Mouse (Mus musculus): Measurements from ENCODE around the gene Mrpl38. TPM values are rescaled to one million over a fixed set of nuclear protein-coding genes. Genes with fewer than 3 reads are reported as not detected.
"Not testable (repeated sequence)": the region's sequence is repeated elsewhere in the genome, so short reads cannot be mapped to it uniquely, and the experiment has no call there.

Gene Mrpl38
- total RNA-seq, 2 experiments from 2014 or later: 51.1 to 56.1 TPM

DNA sequence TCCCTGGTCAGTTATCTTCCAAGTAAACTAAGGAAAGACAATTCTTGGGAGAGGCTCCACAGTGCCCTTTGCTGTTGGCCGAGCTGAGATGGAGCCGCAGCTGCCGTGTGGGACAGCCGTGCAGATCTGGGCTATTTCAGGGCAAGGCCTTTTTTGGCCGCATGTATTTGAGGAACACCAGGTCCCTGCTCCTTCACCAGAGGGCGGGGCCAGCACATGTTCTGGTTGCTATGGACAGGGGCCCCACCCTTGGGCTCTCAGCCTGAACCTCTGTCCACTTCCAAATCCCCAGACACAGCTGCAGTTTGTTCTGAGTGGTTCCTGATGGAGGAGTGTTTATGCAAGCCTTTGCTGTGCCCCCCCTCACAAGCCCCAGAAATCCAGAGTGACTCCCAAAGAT lies 38.3 kb downstream of the Mrpl38 start:
- DNase-seq (ENCODE audit: low spot score in 2 of 2): no peak
- intact Hi-C loops (cut with DNase I): no loop called here

DNA sequence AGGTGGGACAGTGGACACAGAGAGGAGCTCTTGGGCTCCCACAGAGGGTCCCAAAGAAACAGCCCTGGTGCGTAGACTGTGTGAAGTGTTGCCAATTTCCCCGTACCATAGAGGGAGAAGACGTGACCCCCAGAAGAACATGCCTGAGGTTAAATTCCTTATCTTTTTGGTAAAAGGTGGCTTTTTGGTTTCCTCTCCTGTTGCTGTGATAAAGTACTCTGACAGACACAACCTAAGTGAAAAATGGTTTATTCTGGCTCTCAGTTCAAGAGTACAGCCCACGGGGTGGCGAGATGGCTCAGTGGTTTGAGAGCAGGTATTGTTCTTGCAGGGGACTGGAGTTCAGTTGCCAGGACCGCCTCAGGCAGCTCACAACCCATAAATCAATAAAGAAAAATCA lies 39.2 kb downstream of the Mrpl38 start:
- no peak for DNase-seq (ENCODE audit: low spot score in 2 of 2)
- intact Hi-C loops (cut with DNase I): no loop called here

DNA sequence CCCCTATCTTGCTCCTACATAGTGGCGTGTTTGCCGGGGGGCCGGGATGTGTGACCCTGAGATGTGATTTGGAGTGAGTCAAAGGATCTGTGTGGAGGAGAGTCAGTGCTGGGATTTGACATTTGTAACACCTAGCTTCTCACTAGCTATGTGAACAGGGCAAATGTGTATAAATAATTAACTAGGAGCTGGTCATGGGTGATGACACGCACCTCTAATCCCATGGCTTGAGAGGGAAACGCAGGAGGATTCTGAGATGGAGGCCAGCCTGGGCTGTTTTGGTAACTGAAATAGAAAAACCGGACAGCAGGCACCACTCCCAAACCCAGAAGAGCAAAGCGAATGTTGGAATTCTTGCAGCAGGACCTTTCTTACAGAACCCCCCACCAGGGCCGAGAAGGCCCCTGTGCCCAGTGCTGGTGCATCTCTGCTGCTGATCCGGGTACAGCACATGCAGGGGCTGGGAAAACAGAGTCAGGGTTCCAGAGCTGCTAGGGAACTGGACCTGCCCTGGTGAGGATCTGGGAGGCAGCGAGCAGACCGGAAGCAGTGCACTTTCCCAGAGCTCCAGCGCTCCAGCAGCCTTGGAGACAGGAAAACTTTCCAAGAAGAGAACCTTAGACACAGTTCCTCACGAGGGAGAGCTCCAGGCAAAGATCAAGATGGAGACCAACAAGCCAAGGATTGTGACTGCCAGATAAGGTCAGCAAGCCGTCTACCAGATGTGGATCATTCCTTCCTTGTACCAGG lies 39.8 kb downstream of the Mrpl38 start:
- no peak for DNase-seq (ENCODE audit: low spot score in 2 of 2)
- intact Hi-C loops (cut with DNase I): no loop called here

DNA sequence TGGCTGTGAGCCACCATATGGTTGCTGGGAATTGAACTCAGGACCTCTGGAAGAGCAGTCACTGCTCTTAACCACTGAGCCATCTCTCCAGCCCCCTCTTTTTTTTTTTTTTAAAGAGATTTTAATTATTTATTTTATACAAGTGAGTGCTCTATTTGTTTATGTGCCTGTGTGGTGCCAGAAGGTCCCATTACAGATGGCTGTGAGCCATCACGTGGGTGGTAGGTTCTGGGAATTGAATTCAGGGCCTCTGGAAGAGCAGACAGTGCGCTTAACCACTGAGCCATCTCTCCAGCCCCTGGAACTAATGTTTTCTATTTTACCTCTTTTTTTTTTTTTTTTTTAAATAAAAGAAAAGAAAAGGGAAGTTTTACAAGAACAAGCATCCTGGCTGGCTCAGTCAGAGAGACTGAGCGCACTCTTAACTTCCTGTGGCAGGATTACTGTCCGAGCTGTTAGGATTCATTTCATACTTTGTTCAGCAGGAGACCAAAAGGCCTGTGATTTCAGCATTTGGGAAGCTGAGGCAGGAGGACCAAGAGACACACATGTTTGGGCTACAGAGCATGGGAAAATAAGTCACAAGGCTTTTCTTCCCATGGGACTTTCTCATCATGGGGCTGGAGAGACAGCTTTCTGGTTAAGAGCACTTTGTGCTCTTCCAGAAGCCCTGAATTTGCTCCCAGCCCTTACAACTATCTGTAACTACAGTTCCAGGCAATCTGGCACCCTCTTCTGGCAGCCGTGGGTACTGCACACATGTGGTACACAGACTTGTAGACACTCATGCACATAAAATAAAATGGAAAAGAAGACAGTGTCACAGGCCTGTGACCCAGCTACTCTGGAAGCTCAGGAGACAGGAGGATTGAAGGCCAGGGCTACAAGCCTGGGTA lies 42.2 kb downstream of the Mrpl38 start:
- DNase-seq (ENCODE audit: low spot score in 2 of 2): no peak
- intact Hi-C loops (cut with DNase I): no loop called here

DNA sequence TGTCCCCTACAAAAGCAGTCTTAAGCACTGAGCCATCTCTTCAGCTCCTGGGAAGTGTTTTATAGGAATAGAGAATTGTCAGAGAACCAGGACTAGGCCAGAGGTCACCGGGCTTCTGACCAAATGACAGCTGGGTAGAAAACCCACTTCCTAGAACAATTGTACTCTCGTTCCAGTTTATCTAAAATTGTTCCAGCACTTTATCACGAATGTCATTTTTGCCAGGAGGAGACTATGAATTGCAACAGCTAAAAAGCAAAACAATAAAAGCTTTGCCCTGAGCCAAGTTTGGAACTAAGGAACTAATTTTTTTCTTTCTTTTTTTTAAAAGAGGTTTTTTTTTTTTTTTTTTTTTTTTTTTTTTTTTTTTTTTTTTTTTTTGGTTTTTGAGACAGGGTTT lies 43.1 kb downstream of the Mrpl38 start:
- DNase-seq (ENCODE audit: low spot score in 2 of 2): no peak
- intact Hi-C loops (cut with DNase I): no loop called here

DNA sequence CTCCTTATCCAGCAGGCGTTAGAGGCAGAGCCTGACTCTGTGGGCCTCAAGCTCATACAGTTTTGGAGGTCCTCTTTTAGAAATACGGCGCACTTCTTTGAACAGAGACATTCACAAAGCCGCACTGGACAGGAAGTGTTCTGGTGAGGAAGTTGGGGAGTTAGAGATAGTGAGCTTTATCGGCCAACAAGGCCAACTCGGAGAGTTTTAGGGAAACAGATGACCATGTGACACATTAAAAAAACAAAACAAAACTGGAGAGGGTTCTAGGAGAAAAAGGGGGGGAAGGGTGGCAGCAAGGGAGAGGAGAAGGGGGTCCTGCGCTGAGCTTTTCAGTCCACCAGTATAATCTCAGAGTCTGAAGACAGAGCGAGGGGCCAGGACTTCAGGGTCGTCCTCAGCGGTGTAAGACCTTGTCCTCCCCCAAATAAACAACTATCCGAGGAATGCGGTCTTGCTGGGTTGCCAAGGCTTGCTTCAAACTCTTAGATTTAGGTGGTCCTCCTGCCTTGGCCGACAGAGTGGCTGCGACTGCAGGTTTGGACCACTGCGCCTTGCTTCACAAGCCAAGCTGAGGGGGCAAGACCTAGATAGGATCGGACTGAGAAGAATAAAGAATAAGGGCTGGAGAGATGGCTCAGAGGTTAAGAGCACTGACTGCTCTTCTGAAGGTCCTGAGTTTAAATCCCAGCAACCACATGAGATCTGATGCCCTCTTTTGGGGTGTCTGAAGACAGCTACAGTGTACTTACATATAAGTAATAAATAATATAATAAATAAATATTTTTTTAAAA lies 44.7 kb downstream of the Mrpl38 start:
- no peak for DNase-seq (ENCODE audit: low spot score in 2 of 2)
- intact Hi-C loops (cut with DNase I): no loop called here

DNA sequence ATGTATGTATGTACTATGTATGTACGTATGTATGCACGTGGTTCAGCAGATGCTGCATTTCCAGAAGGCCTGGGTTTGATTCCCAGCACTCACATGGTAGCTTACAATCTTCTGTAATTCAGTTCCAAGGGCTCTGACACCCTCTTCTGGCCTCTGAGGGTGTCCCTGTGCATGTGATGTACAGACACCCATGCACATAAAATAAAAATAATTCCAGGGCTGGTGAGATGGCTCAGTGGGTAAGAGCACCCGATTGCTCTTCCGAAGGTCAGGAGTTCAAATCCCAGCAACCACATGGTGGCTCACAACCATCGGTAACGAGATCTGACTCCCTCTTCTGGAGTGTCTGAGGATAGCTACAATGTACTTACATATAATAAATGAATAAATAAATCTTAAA lies 45.7 kb downstream of the Mrpl38 start:
- DNase-seq (ENCODE audit: low spot score in 2 of 2); intact Hi-C loops (cut with DNase I): not testable (repeated sequence)

DNA sequence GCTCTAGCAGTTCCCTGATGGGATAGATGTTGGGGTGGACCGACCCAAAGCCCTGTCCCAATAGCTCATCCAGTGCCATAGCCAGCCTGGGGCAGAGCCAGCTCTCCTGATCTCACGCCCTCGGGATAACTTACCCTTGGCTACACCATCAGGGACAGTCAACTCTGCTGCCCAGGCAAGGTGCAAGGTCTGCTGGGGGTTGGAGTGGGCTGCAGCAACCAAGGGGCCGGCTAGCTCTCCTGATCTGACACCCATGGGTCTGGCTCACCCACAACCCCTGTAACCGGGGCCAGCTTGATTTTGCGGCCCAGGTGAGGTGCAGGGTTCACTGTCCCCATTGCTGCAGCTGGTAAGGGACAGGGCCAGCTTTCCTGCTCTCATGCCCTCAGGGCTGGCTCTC lies 47.1 kb downstream of the Mrpl38 start:
- no peak for DNase-seq (ENCODE audit: low spot score in 2 of 2)
- intact Hi-C loops (cut with DNase I): no loop called here

DNA sequence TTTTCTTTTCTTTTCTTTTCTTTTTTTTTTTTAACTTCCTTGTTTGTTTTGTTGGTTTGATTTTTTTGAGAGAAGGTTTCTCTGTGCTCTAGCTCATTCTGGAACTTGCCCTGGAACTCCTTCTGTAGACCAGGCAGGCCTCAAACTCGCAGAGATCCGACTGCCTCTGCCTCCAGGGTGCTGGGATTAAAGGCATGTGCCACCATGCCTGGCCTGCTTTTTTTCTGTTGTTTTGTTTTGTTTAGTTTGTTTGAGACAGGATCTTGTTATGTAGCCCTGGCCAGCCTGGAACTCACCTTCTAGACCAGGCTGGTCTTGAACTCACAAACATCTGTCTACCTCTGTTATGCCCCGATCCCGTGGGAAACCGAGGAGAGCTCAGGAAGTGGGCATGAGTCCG lies 49.1 kb downstream of the Mrpl38 start:
- no peak for DNase-seq (ENCODE audit: low spot score in 2 of 2)
- intact Hi-C loops (cut with DNase I): loop anchor here (5.0 kb wide), 1 partner anchor 57 kb away; the partner anchor contains the start of gene Unk

DNA sequence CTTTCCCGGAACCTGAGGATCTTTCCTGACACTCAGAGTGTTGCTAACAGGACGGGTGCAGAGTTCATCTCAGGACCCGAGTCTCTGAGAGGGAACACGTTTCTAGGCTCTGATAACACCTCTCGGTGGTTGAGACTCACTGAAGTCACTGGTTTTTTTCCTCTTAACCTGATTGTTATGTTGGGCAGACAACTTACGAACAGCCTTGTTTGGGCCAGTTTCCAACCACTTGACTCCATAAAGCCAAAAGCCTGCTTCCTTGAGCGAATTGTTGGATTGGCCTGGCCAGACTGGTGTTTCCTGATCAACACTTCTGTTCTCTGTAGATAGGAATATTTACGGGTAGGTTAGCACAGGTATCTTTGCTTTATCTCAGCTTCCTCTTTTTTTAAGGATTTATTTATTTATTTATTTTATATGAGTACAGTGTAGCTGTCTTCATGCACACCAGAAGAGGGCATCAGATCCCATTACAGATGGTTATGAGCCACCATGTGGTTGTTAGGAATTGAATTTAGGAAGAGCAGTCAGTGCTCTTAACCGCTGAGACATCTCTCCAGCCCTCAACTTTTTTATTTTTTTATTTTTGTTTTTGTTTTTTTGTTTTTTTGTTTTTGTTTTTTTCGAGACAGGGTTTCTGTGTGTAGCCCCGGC lies 49.8 kb downstream of the Mrpl38 start:
- intact Hi-C loops (cut with DNase I): loop anchor here (5.0 kb wide), 1 partner anchor 57 kb away; the partner anchor contains the start of gene Unk
- DNase-seq (ENCODE audit: low spot score in 2 of 2): no peak

DNA sequence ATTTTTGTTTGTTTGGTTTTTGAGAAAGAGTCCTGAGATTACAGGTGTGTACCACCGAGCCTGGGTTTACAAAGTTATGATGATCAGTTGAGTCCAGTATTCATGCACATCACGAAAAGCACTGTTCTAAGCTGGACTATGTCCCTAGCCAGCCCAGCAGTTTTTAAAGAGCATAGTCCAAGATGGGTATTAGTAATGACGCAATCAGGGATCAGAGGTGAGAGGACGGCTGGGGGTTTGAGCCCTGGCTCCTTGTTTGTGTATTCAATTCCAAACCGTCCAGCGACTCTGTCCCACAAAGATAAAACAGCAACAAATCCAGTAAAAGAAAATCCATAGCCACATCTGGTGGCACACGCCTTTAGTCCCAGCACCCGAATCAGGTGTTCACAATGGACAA lies 50.5 kb downstream of the Mrpl38 start:
- no peak for DNase-seq (ENCODE audit: low spot score in 2 of 2)
- intact Hi-C loops (cut with DNase I): loop anchor here (5.0 kb wide), 1 partner anchor 56 kb away; the partner anchor contains the start of gene Unk

DNA sequence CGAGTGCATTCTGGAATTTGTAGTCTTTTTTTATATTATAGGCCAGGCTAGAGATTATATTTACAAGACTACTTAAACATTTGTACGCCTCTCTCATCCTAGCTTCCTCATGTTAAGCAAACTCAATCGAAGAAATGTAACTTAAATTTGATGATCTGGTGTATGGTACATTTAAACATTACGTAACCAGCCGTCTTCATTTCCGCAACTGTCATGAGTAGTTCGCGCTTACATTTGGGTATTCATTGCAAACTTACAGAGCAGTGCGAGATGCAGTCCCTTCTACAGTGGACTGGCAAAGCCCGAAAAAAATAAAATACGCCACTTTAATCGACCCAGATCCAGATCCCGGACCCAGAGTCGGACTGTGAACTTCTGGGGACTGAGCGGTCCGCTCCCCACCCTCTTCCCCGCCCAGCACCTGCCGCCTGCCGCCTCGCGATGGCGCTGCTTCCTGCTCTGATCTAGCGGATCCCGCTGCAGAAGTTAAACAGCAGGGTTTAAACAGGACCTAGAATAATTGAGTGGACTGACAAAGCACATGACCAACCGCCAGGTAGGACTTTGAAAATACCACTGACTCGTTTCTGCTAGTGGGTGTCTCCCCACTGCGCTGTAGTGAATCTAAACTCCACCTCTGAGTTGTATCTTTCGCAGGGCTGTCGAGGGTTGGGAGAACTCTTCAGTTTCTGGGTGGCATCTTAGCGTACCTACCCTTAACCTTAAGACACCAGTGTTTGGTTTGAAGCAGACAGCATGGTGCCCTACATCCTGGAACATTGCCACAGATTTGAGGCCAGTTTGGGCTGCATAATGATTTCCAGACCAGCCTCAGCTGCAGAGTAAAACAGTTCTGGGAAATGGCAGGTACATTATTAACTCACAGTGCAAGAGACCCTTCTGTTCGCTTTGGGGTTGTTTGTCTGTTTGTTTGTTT lies 51.2 kb downstream of the Mrpl38 start:
- DNase-seq (ENCODE audit: low spot score in 2 of 2): peak; percentile 77 to 85
- intact Hi-C loops (cut with DNase I): loop anchor here (1.0 to 5.0 kb wide), 2 partner anchors 43 to 55 kb away; partner anchors contain the start of gene Unk

DNA sequence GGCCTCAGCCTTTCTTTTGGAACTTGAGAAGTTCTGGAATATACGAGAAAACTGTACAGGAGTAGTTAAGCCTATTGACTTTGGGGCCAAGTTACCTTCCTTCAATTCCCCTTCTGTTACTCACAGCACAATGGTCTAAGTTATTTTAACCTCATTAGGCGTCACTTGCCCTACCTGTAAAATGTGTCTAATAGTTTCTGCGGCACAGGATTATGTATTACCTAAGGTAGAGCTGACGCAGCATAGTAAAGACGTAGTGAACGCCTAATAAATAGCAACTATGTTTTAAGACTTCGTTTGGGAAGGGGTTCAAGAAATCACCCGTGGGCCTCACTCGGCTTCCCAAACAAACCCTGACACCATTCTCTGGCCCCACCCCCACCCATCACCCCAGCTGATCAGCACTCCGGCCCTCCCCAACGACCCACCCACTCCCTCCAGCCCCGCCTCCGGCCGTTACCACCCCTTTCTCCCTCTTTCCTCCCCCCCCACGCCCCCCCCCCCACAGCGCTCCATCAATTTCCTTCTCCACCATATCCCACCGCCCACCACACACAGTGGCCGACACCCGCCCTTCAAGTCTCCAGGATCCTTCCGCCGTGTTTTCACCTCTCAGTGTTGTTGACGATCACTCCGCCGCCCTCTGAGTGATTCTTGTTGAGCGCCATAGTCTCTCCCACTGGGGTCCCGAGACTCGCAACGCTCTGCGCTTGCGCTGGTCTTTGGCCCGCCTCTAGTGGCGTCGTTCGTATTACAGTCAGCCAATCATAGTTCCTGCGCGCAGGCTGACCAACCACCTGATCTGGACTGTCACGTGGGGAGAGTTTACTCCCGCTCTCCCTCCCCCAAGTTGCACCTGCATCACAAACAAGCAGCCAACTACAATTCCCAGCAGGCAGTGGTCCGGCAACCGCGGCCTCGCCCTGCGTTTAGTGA lies 52.1 kb downstream of the Mrpl38 start, which contains the start of gene Wbp2:
TSS of gene Wbp2 (minus strand) at position 738 of the 936 bp plus-strand sequence.
- peak; percentile 98 to 100 for DNase-seq (ENCODE audit: low spot score in 2 of 2)
- intact Hi-C loops (cut with DNase I): loop anchor here (1.0 to 5.0 kb wide), 2 partner anchors 44 to 54 kb away; partner anchors contain the start of gene Unk

DNA sequence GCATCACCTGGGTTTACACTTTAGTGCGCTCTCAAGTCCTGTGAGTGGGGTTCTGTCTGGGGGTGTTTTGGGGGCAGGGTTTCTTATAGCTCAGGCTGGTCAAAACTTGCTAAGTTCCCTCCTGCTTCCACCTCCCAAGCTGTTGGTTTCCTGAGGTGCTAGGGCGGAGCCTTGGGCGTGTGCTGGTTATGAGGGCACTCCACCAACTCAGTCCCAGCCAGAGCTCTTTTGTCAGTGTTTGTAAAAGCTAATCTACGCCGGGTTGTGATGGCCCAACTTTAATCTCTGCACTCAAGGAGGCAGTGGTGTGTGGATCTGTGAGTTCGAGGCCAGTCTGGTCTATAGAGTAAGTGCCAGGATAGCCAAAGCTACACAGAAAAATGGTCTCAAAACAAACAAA lies 54.5 kb downstream of the Mrpl38 start:
- intact Hi-C loops (cut with DNase I): loop anchor here (5.0 kb wide), 1 partner anchor 67 kb away; no protein-coding TSS in a partner anchor
- DNase-seq (ENCODE audit: low spot score in 2 of 2): no peak

DNA sequence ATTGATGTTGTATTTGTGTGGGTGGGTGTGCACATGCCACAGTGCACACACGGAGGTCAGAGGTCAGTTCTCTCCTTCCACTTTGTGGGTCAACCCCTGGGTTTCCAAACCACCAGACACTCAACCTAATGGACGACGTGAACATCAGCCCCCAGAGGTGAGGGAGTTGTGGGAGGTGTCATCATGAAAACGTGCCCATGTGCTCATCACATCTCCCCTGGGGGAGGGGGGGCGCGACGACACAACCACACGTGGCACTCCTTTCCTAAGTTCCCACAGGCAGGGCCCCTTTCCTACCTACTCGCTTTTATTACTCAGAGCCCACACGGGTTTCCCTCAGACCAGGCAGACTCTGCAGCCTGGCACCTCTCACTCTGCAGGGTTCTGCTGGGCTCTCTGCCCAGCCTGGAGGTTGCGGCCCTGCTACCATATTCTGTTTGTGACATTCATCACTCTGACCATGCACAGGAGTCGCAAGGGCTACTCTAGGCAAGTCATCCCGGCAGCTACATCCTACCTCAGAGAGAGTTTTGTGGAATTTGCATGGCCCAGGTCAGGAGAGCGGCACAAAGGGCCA lies 55.5 kb downstream of the Mrpl38 start:
- intact Hi-C loops (cut with DNase I): loop anchor here (5.0 kb wide), 1 partner anchor 66 kb away; no protein-coding TSS in a partner anchor
- DNase-seq (ENCODE audit: low spot score in 2 of 2): no peak
